Mouse (Mus musculus) intestine, postnatal 0 days (tissue): ENCODE measurements at regions not wholly inside any gene's neighbourhood (a gene's known extent, or its start where the extent isn't known, plus 50 kb on each side); places are given as distances from the start of the nearest gene placed in this dataset.
A peak's percentile ranks its signal among the peaks of the same experiment; 100 is the strongest.

Source experiments
- ATAC-seq: fragments of 200-750 bp; cut with Nextera tagmentation; 2 replicates; pipeline ENCODE4 v1.8.0; 2017; ENCODE audit warnings: mild to moderate bottlenecking, moderate TSS enrichment, moderate library complexity
- H3K27ac ChIP-seq: fragments of 300-500 bp; sonication (generic); 2 replicates; pipeline ENCODE4 v1.5.1; 2014; ENCODE audit warnings: mild to moderate bottlenecking, low read depth, low read length, moderate library complexity
- H3K27me3 ChIP-seq: fragments of 300-500 bp; sonication (generic); replicated peaks from 2 replicates; pipeline ENCODE4 v1.6.1; 2014; ENCODE audit warnings: low read length, mixed read lengths; ENCODE audit not compliant: control insufficient read depth, insufficient read depth
- H3K36me3 ChIP-seq: fragments of 300-500 bp; sonication (generic); 2 replicates; pipeline ENCODE4 v1.6.1; 2014; ENCODE audit warnings: mild to moderate bottlenecking, moderate library complexity; ENCODE audit not compliant: control insufficient read depth, insufficient read depth
- H3K4me1 ChIP-seq: fragments of 300-500 bp; sonication (generic); replicated peaks from 2 replicates; pipeline ENCODE4 v1.6.1; 2014; ENCODE audit warnings: antibody characterized with exemption, low read length, mixed read lengths; ENCODE audit not compliant: control insufficient read depth, insufficient read depth
- H3K4me2 ChIP-seq: fragments of 300-500 bp; sonication (generic); replicated peaks from 2 replicates; pipeline ENCODE4 v1.6.1; 2014; ENCODE audit warnings: low read depth, mild to moderate bottlenecking, moderate library complexity
- H3K4me3 ChIP-seq: fragments of 300-500 bp; sonication (generic); 2 replicates; pipeline ENCODE4 v1.5.1; 2014; ENCODE audit warnings: low read depth, low read length
- H3K9ac ChIP-seq: fragments of 300-500 bp; sonication (generic); 2 replicates; pipeline ENCODE4 v1.6.1; 2014; ENCODE audit warnings: mild to moderate bottlenecking, low read depth, low read length
- H3K9me3 ChIP-seq: fragments of 300-500 bp; sonication (generic); 2 replicates; pipeline ENCODE4 v1.6.1; 2016; ENCODE audit warnings: mixed run types; ENCODE audit not compliant: control insufficient read depth
- CTCF ChIP-seq: sonication (generic); IDR thresholded peaks from 2 replicates; pipeline ENCODE4 v1.5.1; 2016; ENCODE audit warnings: low read depth, mild to moderate bottlenecking, control low read depth, antibody characterized with exemption, moderate library complexity
- WGBS: fragments of 180-500 bp; shearing (Covaris S2); extraction: QIAGEN DNeasy Blood & Tissue Kit; methylation state at CpG from one replicate; pipeline ENCODE4 v1.1.7; 2014; 5-methylcytosine and 5-hydroxymethylcytosine counted together

DNA sequence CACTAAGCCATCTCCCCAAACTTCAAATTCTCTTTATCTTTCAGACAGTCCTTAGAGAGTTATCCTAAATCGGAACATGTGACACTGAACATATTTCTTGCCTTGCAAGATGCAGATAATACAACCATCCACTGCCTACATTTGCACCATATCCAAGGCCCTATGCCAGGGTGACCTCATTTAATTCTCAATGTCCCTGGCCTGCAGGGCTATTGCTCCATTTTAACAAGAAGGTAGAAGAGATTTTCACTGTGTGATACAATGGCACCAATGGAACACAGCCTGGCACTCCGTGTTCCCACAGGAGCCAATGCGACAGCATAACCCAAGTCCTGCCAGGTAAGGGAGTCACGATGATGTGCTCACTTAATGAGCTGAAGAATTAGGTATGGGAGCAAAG lies 77.9 kb upstream of the D7Ertd443e start:
- no peaks in the 10 kb centered on the region for H3K4me1 ChIP-seq
- H3K27ac ChIP-seq, result no peak overlapping the region
- H3K27me3 ChIP-seq, result no peaks in the 10 kb centered on the region
- WGBS, result 92% methylated on average over 4 of the region's 4 CpGs
- ATAC-seq, result no peak
- TF ChIP-seq CTCF, result no peak
- no peaks in the 10 kb centered on the region for H3K36me3 ChIP-seq
- H3K4me3 ChIP-seq, result no peak overlapping the region
- H3K9ac ChIP-seq, result no peak overlapping the region
- no peaks in the 10 kb centered on the region for H3K9me3 ChIP-seq
- H3K4me2 ChIP-seq, result no peak overlapping the region

DNA sequence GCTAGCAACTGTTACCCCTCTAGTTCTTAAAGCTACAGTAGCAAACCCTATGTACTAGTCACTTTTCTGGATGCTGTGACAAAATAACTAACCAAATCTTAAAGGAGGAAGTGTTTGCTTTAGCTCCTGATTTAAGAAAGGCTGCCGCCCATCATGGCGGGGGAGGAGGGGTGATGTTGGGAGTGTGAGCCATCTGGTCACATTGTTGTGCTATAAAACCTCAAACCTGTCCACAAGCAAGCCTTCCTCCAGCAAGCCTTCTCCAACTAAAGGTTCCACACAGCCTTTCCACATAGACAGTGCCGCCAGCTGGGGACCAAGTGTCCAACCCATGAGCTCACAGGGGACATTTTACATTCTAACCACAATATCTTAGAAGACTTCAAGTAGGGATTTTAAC lies 81.8 kb upstream of the D7Ertd443e start:
- no peak overlapping the region for H3K4me3 ChIP-seq
- H3K27me3 ChIP-seq, result no peaks in the 10 kb centered on the region
- no peaks in the 10 kb centered on the region for H3K9me3 ChIP-seq
- no peak for TF ChIP-seq CTCF
- H3K9ac ChIP-seq, result no peak overlapping the region
- WGBS, result 71% methylated on average over 3 of the region's 3 CpGs
- H3K36me3 ChIP-seq, result no peaks in the 10 kb centered on the region
- no peak overlapping the region for H3K4me2 ChIP-seq
- ATAC-seq, result no peak
- H3K4me1 ChIP-seq, result no peaks in the 10 kb centered on the region
- no peak overlapping the region for H3K27ac ChIP-seq

DNA sequence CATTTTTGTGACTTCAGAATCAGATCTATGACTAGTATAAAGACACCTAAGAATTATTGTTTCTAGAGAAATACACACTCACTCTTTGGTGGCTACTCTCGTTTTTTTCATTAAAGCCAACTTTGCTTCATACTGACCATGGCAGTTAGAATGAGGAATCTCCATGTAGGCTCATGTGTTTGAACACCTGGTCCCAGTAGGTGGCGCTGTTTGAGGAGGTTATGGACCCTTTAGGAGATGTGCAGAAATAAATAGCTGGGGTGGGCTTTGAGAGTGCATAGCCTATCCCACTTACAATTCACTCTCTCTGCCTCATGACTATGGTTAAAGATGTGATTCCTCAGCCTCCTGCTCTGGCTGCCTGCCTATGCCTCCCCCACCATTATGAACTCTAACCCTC lies 85.8 kb upstream of the D7Ertd443e start:
- H3K36me3 ChIP-seq, result no peaks in the 10 kb centered on the region
- H3K4me1 ChIP-seq, result no peaks in the 10 kb centered on the region
- H3K4me3 ChIP-seq, result no peak overlapping the region
- 28% methylated on average over 2 of the region's 2 CpGs for WGBS
- H3K27ac ChIP-seq, result no peak overlapping the region
- no peaks in the 10 kb centered on the region for H3K9me3 ChIP-seq
- H3K27me3 ChIP-seq, result no peaks in the 10 kb centered on the region
- TF ChIP-seq CTCF, result peak; percentile 63
- H3K4me2 ChIP-seq, result no peak overlapping the region
- H3K9ac ChIP-seq, result no peak overlapping the region
- ATAC-seq, result no peak

DNA sequence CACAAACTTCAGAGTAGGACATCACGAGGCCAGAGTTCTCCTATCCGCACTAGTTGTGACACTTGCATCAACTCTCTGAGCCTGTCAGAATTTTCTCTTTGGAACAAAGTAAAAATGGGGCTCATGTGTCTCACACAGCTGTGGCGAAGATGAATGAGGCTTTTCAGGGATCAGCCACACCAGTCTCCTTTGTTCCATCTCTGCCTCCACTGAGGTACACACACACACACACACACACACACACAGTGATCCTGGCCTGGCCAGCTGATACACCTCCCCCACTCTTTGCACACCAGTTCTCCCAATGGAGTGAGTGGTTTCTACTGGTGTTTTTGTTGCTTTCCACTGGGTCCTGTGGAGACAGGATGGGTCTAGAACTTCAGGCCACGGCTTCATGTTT lies 105.9 kb upstream of the D7Ertd443e start:
- no peaks in the 10 kb centered on the region for H3K36me3 ChIP-seq
- TF ChIP-seq CTCF, result no peak
- WGBS, result 83% methylated on average over 4 of the region's 4 CpGs
- H3K27ac ChIP-seq, result no peak overlapping the region
- no peaks in the 10 kb centered on the region for H3K9me3 ChIP-seq
- no peaks in the 10 kb centered on the region; the same call in 1 of the 2 replicates for H3K27me3 ChIP-seq
- H3K4me2 ChIP-seq, result no peak overlapping the region
- no peak for ATAC-seq
- H3K9ac ChIP-seq, result no peak overlapping the region
- no peak overlapping the region for H3K4me3 ChIP-seq
- no peaks in the 10 kb centered on the region for H3K4me1 ChIP-seq

DNA sequence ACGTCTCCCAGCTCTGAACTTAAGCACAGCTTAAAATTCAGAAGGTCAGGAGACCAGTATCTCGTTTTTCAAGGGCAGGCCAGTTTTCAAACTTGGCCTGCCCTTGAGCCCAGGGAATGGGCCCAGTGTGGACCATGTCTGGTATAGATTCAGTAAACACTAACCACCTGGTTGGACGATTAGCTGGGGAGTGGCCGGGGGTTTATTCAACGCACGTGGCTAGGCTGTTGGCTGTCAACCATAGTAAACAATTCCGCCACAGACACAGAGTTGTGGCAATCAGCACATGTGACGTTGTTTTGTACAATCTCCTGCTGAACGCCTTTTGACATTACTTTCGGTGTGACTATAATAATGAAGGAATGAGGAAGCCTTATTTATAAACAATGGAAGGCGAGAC lies 111.8 kb upstream of the D7Ertd443e start:
- Histone ChIP-seq H3K9ac (no peak overlapping the region), H3K27me3 (no peaks in the 10 kb centered on the region; the same call in 1 of the 2 replicates), H3K36me3 (no peaks in the 10 kb centered on the region), H3K27ac (no peak overlapping the region), H3K4me3 (no peak overlapping the region), H3K4me2 (no peak overlapping the region), H3K4me1 (no peaks in the 10 kb centered on the region), H3K9me3 (no peaks in the 10 kb centered on the region)
- TF ChIP-seq CTCF, result no peak
- no peak for ATAC-seq
- WGBS, result 38% methylated on average over 11 of the region's 11 CpGs

DNA sequence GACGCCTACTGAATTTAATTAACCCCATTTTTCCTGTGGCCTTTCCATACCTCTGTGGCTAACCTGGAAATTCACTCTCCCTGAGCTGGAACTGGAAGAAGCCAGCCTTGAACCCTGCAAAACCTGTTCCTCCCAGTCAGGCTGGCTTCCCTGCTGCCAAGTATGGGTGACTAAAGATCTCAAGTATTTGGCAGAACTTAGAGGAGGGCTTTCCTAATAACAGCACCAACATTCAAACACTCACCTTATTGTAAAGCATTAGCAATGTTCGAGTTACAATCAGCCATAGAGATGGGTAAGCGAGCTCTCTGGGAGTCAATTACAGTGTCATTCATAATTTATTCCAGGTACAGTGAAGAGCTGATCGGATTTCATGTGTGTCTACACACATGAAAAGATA lies 112.4 kb upstream of the D7Ertd443e start:
- Histone ChIP-seq H3K27ac (no peak overlapping the region), H3K27me3 (no peaks in the 10 kb centered on the region; the same call in 1 of the 2 replicates), H3K4me1 (no peaks in the 10 kb centered on the region), H3K4me3 (no peak overlapping the region), H3K9me3 (no peaks in the 10 kb centered on the region), H3K4me2 (no peak overlapping the region), H3K9ac (no peak overlapping the region), H3K36me3 (no peaks in the 10 kb centered on the region)
- no peak for ATAC-seq
- 68% methylated on average over 4 of the region's 4 CpGs for WGBS
- no peak for TF ChIP-seq CTCF

DNA sequence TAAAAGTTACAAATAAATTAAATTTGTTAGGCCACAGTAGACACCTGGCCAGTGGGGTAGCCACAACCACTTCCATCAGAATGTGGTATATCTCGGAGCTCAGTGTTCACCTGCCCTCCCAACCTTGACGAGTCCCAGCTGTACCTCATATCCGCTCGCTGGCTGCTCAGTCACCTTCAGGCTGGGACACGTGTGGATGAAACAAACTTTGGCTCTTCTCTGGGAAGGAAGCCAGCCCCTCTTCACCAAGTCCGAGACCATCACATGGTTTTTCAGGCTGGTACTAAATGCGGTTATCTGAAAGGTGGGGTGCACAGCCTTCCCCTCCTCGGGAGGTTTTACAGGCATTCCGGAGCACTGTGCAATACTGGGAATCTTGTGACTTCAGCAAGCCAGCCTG lies 113.3 kb upstream of the D7Ertd443e start:
- Histone ChIP-seq H3K27ac (no peak overlapping the region), H3K4me2 (no peak overlapping the region), H3K9me3 (no peaks in the 10 kb centered on the region), H3K27me3 (no peaks in the 10 kb centered on the region; the same call in 1 of the 2 replicates), H3K4me1 (no peaks in the 10 kb centered on the region), H3K36me3 (no peaks in the 10 kb centered on the region), H3K9ac (no peak overlapping the region), H3K4me3 (no peak overlapping the region)
- no peak for ATAC-seq
- WGBS, result 59% methylated on average over 9 of the region's 9 CpGs
- no peak for TF ChIP-seq CTCF
